Mouse (Mus musculus) thymus, postnatal 0 days (tissue): ENCODE data around the gene Epb41l3. TPM values are rescaled to one million over a fixed set of nuclear protein-coding genes. Genes with fewer than 3 reads are reported as not detected.

Source experiments
- DNase-seq: peaks from one replicate; pipeline ENCODE4 v3.0.0-alpha.2; 2015; ENCODE audit warnings: low spot score
- polyA plus RNA-seq: library from polyadenylated mRNA; unstranded; fragments of >200 nt; fragmentation: Nextera tagmentation; extraction: Ambion mirVana; gene quantifications from 2 replicates; pipeline ENCODE4 v1.2.1, GENCODE M21; 2015

Gene Epb41l3
- 32.2 and 42.2 TPM in 2 replicates for polyA plus RNA-seq

GRCm38 (mm10) chr17:69075501-69076237, at the start of gene Epb41l3:
TSS of gene Epb41l3 (plus strand) at chr17:69075683.
- no peak for DNase-seq

DNA sequence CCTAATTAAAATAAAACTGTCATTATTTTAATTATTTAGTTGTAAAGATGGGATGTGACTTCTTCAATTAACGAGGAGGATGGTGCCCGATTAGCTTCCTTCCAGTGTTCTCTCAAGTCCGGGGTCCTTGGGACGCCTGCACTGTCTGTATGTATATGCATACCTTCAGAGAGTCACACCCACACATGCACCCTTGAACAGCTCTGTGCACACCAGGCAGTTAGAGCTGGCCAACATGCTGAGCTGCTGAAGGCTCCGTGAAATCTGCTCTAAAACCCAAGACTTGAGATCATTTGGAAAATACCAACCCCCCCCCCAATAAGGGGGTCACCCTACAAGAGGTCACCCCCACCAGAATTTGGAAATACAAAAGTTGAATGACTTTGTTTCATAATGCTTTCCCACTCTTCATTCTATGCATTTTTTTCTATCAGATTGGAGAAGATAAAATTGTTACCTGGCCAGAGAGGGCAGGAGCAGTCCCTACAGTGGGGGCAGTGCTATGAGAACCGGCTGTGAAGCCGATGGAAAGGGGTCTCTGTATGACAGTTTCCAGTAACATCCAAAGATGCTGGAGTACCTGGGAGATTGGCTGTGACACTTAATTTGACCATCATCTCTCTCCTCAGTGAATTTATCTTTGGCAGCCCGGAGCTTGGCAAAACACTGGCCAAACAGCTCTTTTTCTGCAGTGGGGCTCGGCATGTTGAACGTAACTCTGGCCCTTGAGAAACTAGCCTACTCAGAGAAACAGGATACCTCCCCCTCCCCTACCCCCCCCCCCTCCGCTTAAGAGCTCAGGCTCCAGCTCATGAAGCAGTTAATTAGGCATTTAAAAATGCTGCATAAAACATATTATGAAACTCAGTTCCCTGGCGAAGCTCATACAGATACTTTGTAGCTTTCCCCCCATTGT, 36.5 kb upstream of the Epb41l3 start:
- DNase-seq = no peak

GRCm38 (mm10) chr17:69041516-69041915, 34.0 kb upstream of the Epb41l3 start:
- DNase-seq = no peak

DNA sequence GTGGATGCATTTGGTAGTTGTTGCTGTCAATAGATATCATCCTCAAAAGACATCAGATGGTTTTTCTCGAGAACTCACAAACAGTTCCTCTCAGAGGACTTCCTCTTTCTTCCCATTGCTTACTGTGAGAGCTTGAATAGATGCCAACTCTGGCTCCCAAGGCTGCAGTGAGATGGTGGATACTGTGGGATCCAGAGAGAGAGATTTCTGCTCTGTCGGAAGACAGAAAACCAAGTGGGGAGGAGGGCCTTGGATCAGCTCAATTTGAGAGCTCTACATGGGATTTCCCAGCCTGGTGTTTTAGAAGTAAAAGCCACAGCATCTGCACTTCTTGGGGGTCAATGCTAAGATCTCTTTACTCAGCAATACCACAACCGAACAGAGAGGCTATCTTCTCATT, 26.7 kb upstream of the Epb41l3 start:
- no peak for DNase-seq

- no peak for DNase-seq
Observed at GRCm38 (mm10) chr17:69054029-69054428, 21.5 kb upstream of the Epb41l3 start.

GRCm38 (mm10) chr17:69059760-69060159, 15.7 kb upstream of the Epb41l3 start:
- DNase-seq = no peak

DNA sequence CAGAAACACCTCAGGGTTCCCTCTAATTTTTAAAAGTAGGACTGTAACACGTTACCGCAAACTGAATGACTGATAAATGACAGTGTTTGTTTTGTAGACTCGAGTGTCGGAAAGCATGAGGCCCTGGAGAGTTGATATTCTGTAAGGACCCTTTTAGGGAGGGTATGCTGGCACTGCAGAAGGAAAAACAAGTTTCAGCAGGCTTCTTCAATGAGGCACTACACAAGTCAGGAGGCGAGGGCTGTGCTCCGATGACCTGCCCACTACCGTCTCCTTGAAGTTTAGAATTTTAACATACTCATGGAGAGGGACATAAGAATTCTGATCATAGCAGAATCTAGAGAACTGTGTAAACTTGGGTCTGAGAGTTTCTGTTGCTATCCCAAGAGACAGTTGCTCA, 15.1 kb upstream of the Epb41l3 start:
- DNase-seq = no peak

DNA sequence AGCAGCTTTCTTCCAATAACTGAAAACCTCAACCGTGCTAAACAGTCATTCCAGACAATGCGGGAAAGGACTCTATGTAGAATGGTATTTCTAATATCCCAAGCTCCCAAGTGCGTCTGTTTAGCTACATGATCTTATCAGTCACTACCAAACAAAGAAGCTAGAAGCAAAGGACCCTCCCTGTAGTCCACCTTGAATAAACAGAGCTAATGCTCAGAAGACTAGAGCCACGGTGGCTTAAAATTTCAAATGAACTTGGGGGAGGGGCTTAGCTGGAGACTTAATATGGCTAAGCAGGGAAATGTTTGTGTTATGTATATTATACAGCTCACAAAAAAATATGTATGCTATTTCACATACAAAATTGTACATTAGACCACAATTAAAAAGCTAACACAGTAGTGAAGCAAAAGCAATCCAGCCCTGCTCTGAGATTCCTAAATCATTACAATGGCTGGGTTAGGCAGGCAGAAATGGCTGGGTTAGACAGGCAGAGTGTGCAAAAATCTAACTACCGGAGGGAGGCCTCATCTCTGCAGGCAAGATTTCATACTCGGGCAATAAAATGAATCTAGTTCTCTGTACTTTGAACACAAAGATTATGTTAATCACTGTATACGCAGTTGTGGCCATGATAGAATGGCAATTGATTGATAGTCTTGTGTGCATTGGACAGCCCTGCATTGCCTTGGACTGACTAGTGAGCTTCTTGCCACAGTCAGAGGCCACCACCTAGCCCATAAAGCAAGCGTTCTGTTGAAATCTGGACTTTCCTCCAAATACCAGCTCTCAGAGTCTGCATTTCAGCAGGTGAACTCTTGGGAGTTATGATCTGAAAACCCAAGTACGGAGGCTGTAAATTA, 13.4 kb upstream of the Epb41l3 start:
- no peak for DNase-seq

DNA sequence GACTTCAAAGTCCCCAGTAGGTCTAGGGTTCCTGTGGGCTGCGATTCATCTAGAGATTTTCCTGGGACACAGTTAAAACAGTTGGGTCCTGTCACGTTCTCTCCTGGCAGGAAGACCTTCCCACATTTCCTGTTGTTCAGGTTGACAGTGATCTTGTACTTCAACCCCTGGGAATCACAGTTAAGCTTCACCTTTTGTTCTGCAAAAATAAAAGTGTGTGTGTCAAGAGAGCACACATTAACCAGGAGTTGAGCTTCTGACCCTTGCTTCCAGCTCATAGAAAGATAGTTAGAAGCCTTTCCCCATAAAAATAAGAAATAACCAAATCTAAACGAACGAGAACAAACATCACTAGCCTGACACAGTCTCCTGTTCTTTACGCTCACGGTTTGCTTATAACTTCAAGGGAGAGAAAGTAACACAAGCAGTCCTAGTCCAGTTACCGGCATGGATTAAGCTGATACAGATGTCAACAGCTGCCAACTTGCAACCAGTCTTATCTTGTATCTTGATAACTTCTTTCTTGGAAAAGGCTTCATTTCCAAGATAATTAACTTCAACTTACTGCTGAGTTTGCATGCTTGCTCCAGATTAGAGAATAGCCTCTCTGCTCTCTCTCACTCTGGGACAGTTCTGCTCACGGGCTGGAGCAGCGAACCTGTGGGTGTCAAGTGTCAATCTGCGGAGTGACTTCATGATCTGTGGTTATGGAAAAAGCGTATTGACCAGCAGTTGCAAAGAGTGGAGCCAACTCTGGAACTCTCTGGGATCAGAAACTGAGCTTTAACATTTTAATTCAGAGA, 7.3 kb upstream of the Epb41l3 start:
- no peak for DNase-seq

- DNase-seq = no peak
Observed at GRCm38 (mm10) chr17:69074095-69074494, 1.4 kb upstream of the Epb41l3 start.

- DNase-seq = no peak
Observed at GRCm38 (mm10) chr17:69076238-69076625, 749 bp downstream of the Epb41l3 start.

DNA sequence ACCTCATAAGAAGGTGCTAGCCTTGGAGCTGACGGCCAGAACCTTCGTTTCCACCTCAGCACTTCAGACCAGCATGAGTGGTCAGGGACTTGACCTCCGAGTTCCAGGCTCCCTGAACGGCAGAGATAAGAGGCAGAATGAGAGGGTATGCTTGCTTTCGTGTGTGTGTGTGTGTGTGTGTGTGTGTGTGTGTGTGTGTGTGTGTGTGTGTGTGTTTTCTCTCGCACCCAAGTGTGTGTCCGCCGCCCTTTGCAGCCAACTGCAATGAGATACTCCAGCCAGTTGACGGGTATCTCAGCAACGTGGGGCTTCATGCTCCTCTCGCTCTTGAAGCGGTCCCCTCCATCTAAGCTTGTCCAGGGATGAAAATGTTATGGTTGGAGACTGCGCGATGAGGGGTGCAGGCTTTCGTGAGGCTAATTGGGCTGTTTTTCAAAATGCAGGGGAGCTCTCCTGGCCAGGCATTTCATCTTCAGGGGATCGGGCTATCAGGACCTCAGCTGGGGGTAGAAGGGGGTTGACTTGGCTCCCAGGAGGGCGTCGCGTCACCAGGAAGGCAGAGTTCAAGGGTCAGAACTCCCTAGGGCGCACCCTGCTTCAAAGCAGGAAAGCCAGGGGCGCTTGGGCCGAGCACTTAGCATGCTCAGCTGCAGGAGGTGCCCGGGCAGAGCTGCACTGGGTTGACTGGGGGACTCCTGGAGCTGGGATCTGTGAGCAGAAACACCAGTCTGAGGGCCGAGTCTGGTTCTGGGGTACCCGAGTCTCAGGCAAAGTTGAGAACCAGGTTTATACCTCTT, 1.5 kb downstream of the Epb41l3 start:
- no peak for DNase-seq

GRCm38 (mm10) chr17:69077544-69077920, 2.0 kb downstream of the Epb41l3 start:
- DNase-seq = no peak

DNA sequence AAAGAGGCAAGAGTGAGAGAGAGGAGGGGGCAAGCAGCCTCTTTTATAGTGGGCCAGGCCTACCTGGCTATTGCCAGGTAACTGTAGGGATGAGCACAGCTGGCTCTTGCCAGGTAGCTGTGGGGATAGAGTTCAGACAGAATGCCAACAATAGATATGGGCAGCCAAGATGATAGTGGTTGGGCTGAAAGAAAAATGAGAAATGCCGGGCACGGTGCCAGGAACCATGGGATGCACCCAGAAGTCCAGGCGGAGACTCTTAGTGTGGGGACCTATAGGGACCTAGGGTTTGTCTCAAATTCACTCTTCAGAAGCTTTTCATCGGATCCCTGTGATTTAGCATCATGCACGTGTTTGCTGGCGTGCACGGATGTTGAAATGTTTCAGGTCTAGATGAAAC, 6.8 kb downstream of the Epb41l3 start:
- no peak for DNase-seq

GRCm38 (mm10) chr17:69091618-69092017, 16.1 kb downstream of the Epb41l3 start:
- no peak for DNase-seq

- no peak for DNase-seq
Observed at GRCm38 (mm10) chr17:69097068-69097467, 21.6 kb downstream of the Epb41l3 start.

GRCm38 (mm10) chr17:69097955-69098354, 22.5 kb downstream of the Epb41l3 start:
- DNase-seq = no peak

- no peak for DNase-seq
Observed at GRCm38 (mm10) chr17:69103326-69103725, 27.8 kb downstream of the Epb41l3 start.

- no peak for DNase-seq
Observed at GRCm38 (mm10) chr17:69105035-69105798, 29.7 kb downstream of the Epb41l3 start.
